Mouse (Mus musculus): Measurements from ENCODE around the gene Ulk1.

DNA sequence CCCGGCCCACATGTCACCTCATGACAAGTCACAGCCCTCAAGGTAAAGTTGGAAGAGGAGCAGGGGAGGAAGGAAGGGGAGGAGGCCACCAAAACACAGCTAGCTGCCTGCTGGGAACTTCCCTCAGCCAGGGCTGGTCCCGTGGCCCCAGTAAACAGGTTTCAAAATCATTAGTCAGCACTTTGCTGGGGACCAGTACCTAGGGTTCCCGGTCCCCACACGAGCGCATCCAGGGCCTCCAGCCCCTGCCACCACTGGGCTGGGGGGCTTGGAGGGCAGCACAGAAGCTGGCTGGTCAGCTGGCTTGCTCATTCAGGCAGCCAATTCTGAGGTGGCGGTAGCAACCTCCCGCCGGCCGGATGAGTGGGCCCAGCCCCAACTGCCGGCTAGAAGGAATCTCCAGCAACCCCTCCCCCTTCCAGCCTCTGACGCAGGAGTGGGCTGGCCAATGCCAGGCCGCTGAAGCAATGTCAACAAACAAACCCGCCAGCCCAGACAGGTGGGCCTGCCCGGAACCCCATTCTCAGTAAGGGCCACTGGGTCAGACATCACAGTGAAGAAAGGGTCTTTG, 1.8 kb downstream of the Ulk1 start:
- TF ChIP-seq ZC3H11A (IDR thresholded peaks at IDR 0.05; ENCODE audit: low read depth, low read length) (no peak), MEF2A (IDR thresholded peaks at IDR 0.05; ENCODE audit: extremely low read depth, insufficient replicate concordance, low read depth, low read length, poor library complexity, severe bottlenecking) (no peak), POLR2A (IDR thresholded peaks at IDR 0.05; ENCODE audit: control insufficient read depth in 1 of 2, insufficient read depth in 1 of 2, low read depth in 1 of 2, low read length in 2 of 2, poor library complexity in 1 of 2) (peak in 1 of 2 experiments; percentile 57; a peak in 1 of 4 replicates), NRF1 (IDR thresholded peaks at IDR 0.05; ENCODE audit: insufficient read depth, low read depth, low read length, poor library complexity, severe bottlenecking) (no peak), ELF1 (IDR thresholded peaks at IDR 0.05; ENCODE audit: low read depth, low read length) (no peak), CTCF (IDR thresholded peaks at IDR 0.05 in 2 of 3, conservative IDR thresholded peaks at IDR 0.05 in 1 of 3; ENCODE audit: control insufficient read depth in 1 of 3, insufficient read depth in 1 of 3, low read depth in 2 of 3, low read length in 3 of 3, poor library complexity in 1 of 3, severe bottlenecking in 1 of 3) (no peak), SMC3 (IDR thresholded peaks at IDR 0.05; ENCODE audit: low read depth, low read length) (no peak), MAFK (IDR thresholded peaks at IDR 0.05; ENCODE audit: borderline replicate concordance, low read depth, low read length) (peak; percentile 97)
